Comparison of ENCODE assay signal across 17 mouse cellular contexts in genomic region chr13:24447043-24447442, GRCm38 (mm10).
DNase-seq lines count a peak whose midpoint lies in the region; ATAC-seq and TF ChIP-seq lines count a peak whose summit lies in the region.
"Had no signal": no experiment of that assay in that cellular context is flagged by ENCODE, and none has a peak within 500 bp of the region (broad histone marks: within the 10 kb centered on the region; RNA-seq: fewer than 3 reads in every experiment).

No protein-coding gene starts in this region.

- H3K4me2 ChIP-seq in forebrain, postnatal 0 days (ENCODE audit: low read depth) = no peak overlapping the region
- no peak overlapping the region for H3K4me2 ChIP-seq in forebrain, embryonic 11.5 days (ENCODE audit: low read depth, low read length, severe bottlenecking)
- no peak overlapping the region for H3K4me2 ChIP-seq in midbrain, embryonic 11.5 days
- H3K4me2 ChIP-seq in midbrain, embryonic 16.5 days (ENCODE audit: low read length) = no peak overlapping the region
- H3K4me2 ChIP-seq: embryonic facial prominence, embryonic 12.5 days; forebrain, embryonic 12.5 days; hindbrain, embryonic 13.5 days had no signal

- no peaks in the 10 kb centered on the region for H3K36me3 ChIP-seq in forebrain, postnatal 0 days (ENCODE audit: insufficient read depth)
- no peaks in the 10 kb centered on the region for H3K36me3 ChIP-seq in forebrain, embryonic 11.5 days (ENCODE audit: control insufficient read depth, insufficient read depth, low read length)
- peaks cover 31% of the 10 kb centered on the region for H3K36me3 ChIP-seq in liver, adult 2 months (ENCODE audit: control insufficient read depth, insufficient read depth, low read length)
- H3K36me3 ChIP-seq in midbrain, embryonic 11.5 days (ENCODE audit: control insufficient read depth, insufficient read depth, low read length) = no peaks in the 10 kb centered on the region
- H3K36me3 ChIP-seq in midbrain, embryonic 16.5 days (ENCODE audit: control insufficient read depth, insufficient read depth, low read length) = no peaks in the 10 kb centered on the region
- H3K36me3 ChIP-seq: embryonic facial prominence, embryonic 12.5 days; forebrain, embryonic 12.5 days; hindbrain, embryonic 13.5 days had no signal

- no peaks in the 10 kb centered on the region for H3K27me3 ChIP-seq in forebrain, postnatal 0 days (ENCODE audit: insufficient read depth, low read length)
- no peaks in the 10 kb centered on the region for H3K27me3 ChIP-seq in forebrain, embryonic 11.5 days (ENCODE audit: control insufficient read depth, insufficient read depth, low read length)
- no peaks in the 10 kb centered on the region for H3K27me3 ChIP-seq in liver, adult 2 months (ENCODE audit: control insufficient read depth, insufficient read depth, low read length)
- no peaks in the 10 kb centered on the region for H3K27me3 ChIP-seq in midbrain, embryonic 11.5 days (ENCODE audit: control insufficient read depth, insufficient read depth, low read length)
- no peaks in the 10 kb centered on the region for H3K27me3 ChIP-seq in midbrain, embryonic 16.5 days (ENCODE audit: control insufficient read depth, insufficient read depth, low read depth, low read length)
- H3K27me3 ChIP-seq: embryonic facial prominence, embryonic 12.5 days; forebrain, embryonic 12.5 days; hindbrain, embryonic 13.5 days had no signal

- 0 out of 2 replicates have a peak, but pooled peaks have one; percentile 42 for ATAC-seq in forebrain, postnatal 0 days
- ATAC-seq in forebrain, embryonic 11.5 days (replicated peaks; ENCODE audit: low FRiP score) = no peak
- ATAC-seq in midbrain, embryonic 11.5 days (ENCODE audit: low FRiP score) = no peak
- ATAC-seq in midbrain, embryonic 16.5 days = no peak
- ATAC-seq: forebrain, embryonic 16.5 days; hindbrain, postnatal 0 days had no signal

- no peak overlapping the region for H3K27ac ChIP-seq in forebrain, postnatal 0 days (ENCODE audit: low read depth, low read length)
- H3K27ac ChIP-seq in forebrain, embryonic 11.5 days (ENCODE audit: low read depth, low read length) = no peak overlapping the region
- peak overlapping the region; percentile 13; the same call in 1 of the 2 replicates for H3K27ac ChIP-seq in liver, adult 2 months (replicated peaks; ENCODE audit: insufficient read depth, low read depth, low read length)
- no peak overlapping the region for H3K27ac ChIP-seq in midbrain, embryonic 11.5 days (ENCODE audit: low read depth, low read length)
- H3K27ac ChIP-seq in midbrain, embryonic 16.5 days (ENCODE audit: low read length) = no peak overlapping the region
- H3K27ac ChIP-seq: embryonic facial prominence, embryonic 12.5 days; forebrain, embryonic 12.5 days; hindbrain, embryonic 13.5 days; hindbrain, postnatal 0 days had no signal

- H3K79me2 ChIP-seq in liver, adult 2 months (ENCODE audit: control insufficient read depth, insufficient read depth, low read length) = no peaks in the 10 kb centered on the region

- TF ChIP-seq CTCF in forebrain, postnatal 0 days (IDR thresholded peaks at IDR 0.05; ENCODE audit: low read depth) = no peak
- TF ChIP-seq CTCF in liver, adult 2 months (IDR thresholded peaks at IDR 0.05; ENCODE audit: low read depth, low read length) = no peak

- WGBS in forebrain, postnatal 0 days = 75% methylated on average over 5 of the region's 5 CpGs
- WGBS in forebrain, embryonic 11.5 days = 80% methylated on average over 5 of the region's 5 CpGs
- WGBS in liver, adult 2 months = 70% methylated on average over 5 of the region's 5 CpGs
- 70% methylated on average over 5 of the region's 5 CpGs for WGBS in midbrain, embryonic 11.5 days
- WGBS in midbrain, embryonic 16.5 days = 55% methylated on average over 5 of the region's 5 CpGs

- no peak for TF ChIP-seq POLR2A in liver, adult 2 months (IDR thresholded peaks at IDR 0.05; ENCODE audit: extremely low read depth, insufficient read depth, low read length)

- H3K4me3 ChIP-seq in forebrain, postnatal 0 days (ENCODE audit: low read depth, low read length) = no peak overlapping the region
- H3K4me3 ChIP-seq in forebrain, embryonic 11.5 days (ENCODE audit: low read depth, low read length) = no peak overlapping the region
- no peak overlapping the region for H3K4me3 ChIP-seq in liver, adult 2 months (ENCODE audit: insufficient read depth, low read depth, low read length)
- no peak overlapping the region for H3K4me3 ChIP-seq in midbrain, embryonic 11.5 days (ENCODE audit: low read depth, low read length)
- no peak overlapping the region for H3K4me3 ChIP-seq in midbrain, embryonic 16.5 days (ENCODE audit: low read depth, low read length)
- H3K4me3 ChIP-seq: embryonic facial prominence, embryonic 12.5 days; forebrain, embryonic 12.5 days; hindbrain, embryonic 13.5 days had no signal

- H3K4me1 ChIP-seq in forebrain, postnatal 0 days (ENCODE audit: insufficient read depth) = no peaks in the 10 kb centered on the region; the same call in 1 of the 2 replicates
- no peaks in the 10 kb centered on the region for H3K4me1 ChIP-seq in forebrain, embryonic 11.5 days (replicated peaks; ENCODE audit: control insufficient read depth, insufficient read depth, low read length)
- H3K4me1 ChIP-seq in liver, adult 2 months (ENCODE audit: control insufficient read depth, insufficient read depth, low read length) = peaks cover 25% of the 10 kb centered on the region
- no peaks in the 10 kb centered on the region for H3K4me1 ChIP-seq in midbrain, embryonic 11.5 days (ENCODE audit: control insufficient read depth, insufficient read depth, low read length)
- H3K4me1 ChIP-seq in midbrain, embryonic 16.5 days (ENCODE audit: control insufficient read depth, insufficient read depth, low read length) = peaks cover 2% of the 10 kb centered on the region; the same call in 1 of the 2 replicates
- H3K4me1 ChIP-seq: forebrain, embryonic 12.5 days; hindbrain, embryonic 13.5 days had no signal

- no peak for DNase-seq in forebrain, postnatal 0 days
- DNase-seq in forebrain, embryonic 11.5 days (ENCODE audit: low spot score) = no peak
- no peak for DNase-seq in liver, adult 2 months (ENCODE audit: extremely low read depth, low read depth, low spot score)
- DNase-seq in liver = no peak
- peak; percentile 83 for DNase-seq in midbrain, embryonic 11.5 days (ENCODE audit: low spot score, missing footprints)
- DNase-seq in yolk sac, embryonic 10.5 days (ENCODE audit: low spot score) = peak; percentile 37
- DNase-seq: adrenal gland, postnatal 14 days; cerebellum, adult 18-20 months; cerebellum, postnatal 10 days; gastrocnemius, postnatal 14 days; heart, postnatal 10 days had no signal

- H3K9me3 ChIP-seq in forebrain, postnatal 0 days (ENCODE audit: low read length) = no peaks in the 10 kb centered on the region
- H3K9me3 ChIP-seq in forebrain, embryonic 11.5 days (ENCODE audit: control insufficient read depth, low read length) = no peaks in the 10 kb centered on the region
- no peaks in the 10 kb centered on the region for H3K9me3 ChIP-seq in midbrain, embryonic 11.5 days (ENCODE audit: control insufficient read depth, low read length)
- H3K9me3 ChIP-seq in midbrain, embryonic 16.5 days (replicated peaks; ENCODE audit: control insufficient read depth, low read length, poor library complexity, severe bottlenecking) = no peaks in the 10 kb centered on the region
- H3K9me3 ChIP-seq: embryonic facial prominence, embryonic 12.5 days; forebrain, embryonic 12.5 days; hindbrain, embryonic 13.5 days had no signal

- H3K9ac ChIP-seq in forebrain, postnatal 0 days = no peak overlapping the region
- no peak overlapping the region for H3K9ac ChIP-seq in forebrain, embryonic 11.5 days (ENCODE audit: low read length)
- H3K9ac ChIP-seq in liver, adult 2 months (ENCODE audit: low read depth, low read length) = peak overlapping the region; percentile 18; the same call in 1 of the 2 replicates
- H3K9ac ChIP-seq in midbrain, embryonic 11.5 days (ENCODE audit: low read length) = no peak overlapping the region
- H3K9ac ChIP-seq in midbrain, embryonic 16.5 days (ENCODE audit: low read depth, low read length) = no peak overlapping the region
- H3K9ac ChIP-seq: embryonic facial prominence, embryonic 12.5 days; forebrain, embryonic 12.5 days; hindbrain, embryonic 13.5 days had no signal

Comparison
In these comparisons a context has a peak if more than half of its experiments do, and no peak if none do; other contexts are left out.
1. DNase-seq: peak in midbrain, embryonic 11.5 days (single experiment) and yolk sac, embryonic 10.5 days (single experiment); none in forebrain, postnatal 0 days (single experiment), forebrain, embryonic 11.5 days (single experiment), liver, adult 2 months (single experiment) and liver (single experiment).